Comparison of ENCODE assay signal across 9 mouse cellular contexts in genomic region chr4:136789821-136790220, GRCm38 (mm10). TPM values are rescaled to one million over a fixed set of nuclear protein-coding genes. Genes with fewer than 3 reads are reported as not detected.
DNase-seq lines count a peak whose midpoint lies in the region; ATAC-seq and TF ChIP-seq lines count a peak whose summit lies in the region.
"Had no signal": no experiment of that assay in that cellular context is flagged by ENCODE, and none has a peak within 500 bp of the region (broad histone marks: within the 10 kb centered on the region; RNA-seq: fewer than 3 reads in every experiment).

No protein-coding gene starts in this region.

- peak; percentile 55 to 59 for DNase-seq in lung, adult 18-20 months
- no peak for DNase-seq in lung, adult 2 months
- DNase-seq in cerebellum, postnatal 36 days: peak; percentile 59 to 72
- peak; percentile 86 for DNase-seq in heart, postnatal 4 days
- peak; percentile 68 for DNase-seq in ovary, postnatal 14 days (ENCODE audit: low spot score)
- DNase-seq in urinary bladder, postnatal 25 days (ENCODE audit: low spot score): no peak

- no peaks in the 10 kb centered on the region for H3K4me1 ChIP-seq in lung, adult 2 months (ENCODE audit: control insufficient read depth, insufficient read depth, low read length)

- no peak for ATAC-seq in CD4-positive, CD25-positive, alpha-beta regulatory T cell, adult 4 months
- ATAC-seq: forebrain, embryonic 14.5 days had no signal

- no peak overlapping the region for H3K4me3 ChIP-seq in lung, adult 2 months (replicated peaks; ENCODE audit: extremely low read depth, low read depth, low read length)
- H3K4me3 ChIP-seq: limb, embryonic 13.5 days had no signal

- 36% methylated on average over 6 of the region's 6 CpGs for WGBS in lung, adult 2 months

- no peak for TF ChIP-seq POLR2A in lung, adult 2 months (IDR thresholded peaks at IDR 0.05; ENCODE audit: borderline replicate concordance, extremely low read depth, low read depth, low read length)

- TF ChIP-seq CTCF in lung, adult 2 months (IDR thresholded peaks at IDR 0.05; ENCODE audit: insufficient read depth, low read length): no peak

RNA-seq across cellular contexts. Expression of gene Ephb2, which starts 46.0 kb away (rescaled TPM):
- 4.6 and 6.8 TPM in 2 replicates for polyA plus RNA-seq in lung, adult 2 months (2012; rRNA removed)
- total RNA-seq in heart, postnatal 4 days (2021): 1 to 10 TPM; 1.9 to 2.3 TPM
- polyA plus RNA-seq in CD4-positive, CD25-positive, alpha-beta regulatory T cell, adult 4 months (2017; shearing (Covaris generic)): not detected

Comparison
In these comparisons a context has a peak if more than half of its experiments do, and no peak if none do; other contexts are left out.
1. DNase-seq: peak in lung, adult 18-20 months (2 of 2), cerebellum, postnatal 36 days (2 of 2), heart, postnatal 4 days (single experiment) and ovary, postnatal 14 days (single experiment); none in lung, adult 2 months (single experiment) and urinary bladder, postnatal 25 days (single experiment).